Mouse (Mus musculus) G1E (cell line): ENCODE measurements around the gene Vav3.

Source experiments
- CTCF ChIP-seq: IDR thresholded peaks from 2 replicates; pipeline ENCODE4 v1.5.1; 2012; ENCODE audit warnings: low read depth, low read length, inconsistent platforms, mixed read lengths
- GATA1 ChIP-seq: IDR thresholded peaks from 2 replicates; pipeline ENCODE4 v1.6.1; 2012; ENCODE audit warnings: borderline replicate concordance, low read length, inconsistent platforms, mixed read lengths
- GATA2 ChIP-seq: IDR thresholded peaks from 2 replicates; pipeline ENCODE4 v1.6.1; 2012; ENCODE audit warnings: low read depth, low read length, inconsistent platforms, borderline replicate concordance
- TAL1 ChIP-seq: conservative IDR thresholded peaks from 2 replicates; pipeline ENCODE4 v1.6.1; 2012; ENCODE audit warnings: low read depth, low read length, inconsistent platforms, mixed read lengths

DNA sequence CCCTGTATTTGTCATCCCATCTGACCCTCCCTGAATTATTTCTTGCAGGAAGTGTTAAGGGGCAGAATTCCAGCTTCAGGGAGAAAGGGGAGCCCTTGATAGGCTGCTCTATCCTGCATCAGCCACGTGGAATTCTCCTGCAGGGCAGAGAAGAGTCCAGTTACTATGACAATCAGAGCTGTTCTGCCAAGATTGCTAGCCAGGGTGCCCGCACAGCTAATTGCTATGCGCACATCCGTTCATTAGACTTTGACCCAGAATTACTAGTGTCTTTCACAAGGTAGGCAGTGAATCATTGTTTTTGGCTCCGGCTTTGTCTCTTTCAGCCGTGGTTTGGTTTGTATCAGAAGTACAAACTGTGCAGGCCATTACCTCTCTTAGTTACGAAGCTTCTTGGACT, 33.0 kb upstream of the Vav3 start:
- TF ChIP-seq CTCF = no peak
- no peak for TF ChIP-seq GATA1
- TF ChIP-seq GATA2 = no peak
- no peak for TF ChIP-seq TAL1
